Mouse (Mus musculus) heart, embryonic 13.5 days (tissue): ENCODE data around the gene Cacng2. TPM values are rescaled to one million over a fixed set of nuclear protein-coding genes. Genes with fewer than 3 reads are reported as not detected.

ENCODE experiments used
- ATAC-seq: fragments of 200-750 bp; cut with Nextera tagmentation; 2 replicates; pipeline ENCODE4 v1.8.0; 2017; ENCODE audit warnings: moderate TSS enrichment; ENCODE audit not compliant: insufficient number of reproducible peaks, low FRiP score, low TSS enrichment; ENCODE audit errors: extremely low read depth
- H3K27ac ChIP-seq: fragments of 300-500 bp; sonication (generic); replicated peaks from 2 replicates; pipeline ENCODE4 v1.5.1; 2015; ENCODE audit warnings: moderate library complexity, mild to moderate bottlenecking, inconsistent platforms
- H3K27me3 ChIP-seq: fragments of 300-500 bp; sonication (generic); replicated peaks from 2 replicates; pipeline ENCODE4 v1.6.1; 2015; ENCODE audit warnings: mild to moderate bottlenecking, inconsistent platforms
- H3K36me3 ChIP-seq: fragments of 300-500 bp; sonication (generic); 2 replicates; pipeline ENCODE4 v1.6.1; 2015; ENCODE audit warnings: mild to moderate bottlenecking, inconsistent platforms
- H3K4me1 ChIP-seq: fragments of 300-500 bp; sonication (generic); 2 replicates; pipeline ENCODE4 v1.6.1; 2015; ENCODE audit warnings: inconsistent platforms
- H3K4me2 ChIP-seq: fragments of 300-500 bp; sonication (generic); 2 replicates; pipeline ENCODE4 v1.6.1; 2015; ENCODE audit warnings: inconsistent platforms, mild to moderate bottlenecking, moderate library complexity
- H3K4me3 ChIP-seq: fragments of 300-500 bp; sonication (generic); 2 replicates; pipeline ENCODE4 v1.5.1; 2015; ENCODE audit warnings: moderate library complexity, mild to moderate bottlenecking, inconsistent platforms
- H3K9ac ChIP-seq: fragments of 300-500 bp; sonication (generic); 2 replicates; pipeline ENCODE4 v1.6.1; 2015; ENCODE audit warnings: inconsistent platforms, mild to moderate bottlenecking, moderate library complexity
- H3K9me3 ChIP-seq: fragments of 300-500 bp; sonication (generic); 2 replicates; pipeline ENCODE4 v1.6.1; 2016; ENCODE audit warnings: inconsistent platforms
- WGBS: fragments of 180-500 bp; shearing (Covaris S2); methylation state at CpG from one replicate; pipeline ENCODE4 v1.1.7; 2015; ENCODE audit warnings: mixed read lengths; 5-methylcytosine and 5-hydroxymethylcytosine counted together
- polyA plus RNA-seq: library from polyadenylated mRNA; unstranded; fragments of >200 nt; fragmentation: Nextera tagmentation; extraction: Ambion mirVana; gene quantifications from 2 replicates; pipeline ENCODE4 v1.2.1, GENCODE M21; 2015

Gene Cacng2
- polyA plus RNA-seq, 1 experiment from 2014 or later: not detected

GRCm38 (mm10) chr15:78003929-78004328 is 115.9 kb downstream of the Cacng2 start:
- ATAC-seq: no peak

GRCm38 (mm10) chr15:78001400-78001799 is 118.4 kb downstream of the Cacng2 start:
- Histone ChIP-seq H3K4me2 (no peak overlapping the region), H3K36me3 (no peaks in the 10 kb centered on the region), H3K4me3 (no peak overlapping the region), H3K4me1 (peaks cover 5% of the 10 kb centered on the region; the same call in 1 of the 2 replicates), H3K27me3 (peaks cover 12% of the 10 kb centered on the region; the same call in 1 of the 2 replicates), H3K9me3 (no peaks in the 10 kb centered on the region), H3K9ac (no peak overlapping the region), H3K27ac (no peak overlapping the region)
- 30% methylated on average over 5 of the region's 5 CpGs for WGBS
- ATAC-seq: no peak

More at GRCm38 (mm10) chr15:78003929-78004328, 115.9 kb downstream of the Cacng2 start:
- Histone ChIP-seq H3K9ac (no peak overlapping the region), H3K9me3 (no peaks in the 10 kb centered on the region), H3K36me3 (no peaks in the 10 kb centered on the region), H3K27me3 (0 out of 2 replicates have a peak, but pooled peaks cover 2% of the 10 kb centered on the region), H3K4me1 (peaks cover 5% of the 10 kb centered on the region; the same call in 1 of the 2 replicates), H3K27ac (no peak overlapping the region), H3K4me2 (no peak overlapping the region), H3K4me3 (no peak overlapping the region)
- 24% methylated on average over 9 of the region's 9 CpGs for WGBS

- 64% methylated on average over 5 of the region's 5 CpGs for WGBS
- no peak for ATAC-seq
- Histone ChIP-seq H3K4me1 (no peaks in the 10 kb centered on the region), H3K9me3 (no peaks in the 10 kb centered on the region), H3K4me2 (no peak overlapping the region), H3K27ac (no peak overlapping the region), H3K36me3 (no peaks in the 10 kb centered on the region), H3K9ac (no peak overlapping the region), H3K4me3 (no peak overlapping the region), H3K27me3 (peaks cover 19% of the 10 kb centered on the region)
Measured at GRCm38 (mm10) chr15:77988541-77988940, 131.3 kb downstream of the Cacng2 start.

- ATAC-seq: no peak
Measured at GRCm38 (mm10) chr15:77983391-77983790, 136.4 kb downstream of the Cacng2 start.

GRCm38 (mm10) chr15:77982195-77982939 is 137.5 kb downstream of the Cacng2 start:
- no peak overlapping the region for H3K9ac ChIP-seq
- H3K4me2 ChIP-seq: no peak overlapping the region
- H3K27ac ChIP-seq: no peak overlapping the region
- no peaks in the 10 kb centered on the region for H3K9me3 ChIP-seq
- no peak overlapping the region for H3K4me3 ChIP-seq
- WGBS: 30% methylated on average over 18 of the region's 18 CpGs
- H3K36me3 ChIP-seq: no peaks in the 10 kb centered on the region
- no peak for ATAC-seq
- peaks cover 38% of the 10 kb centered on the region for H3K27me3 ChIP-seq
- no peaks in the 10 kb centered on the region for H3K4me1 ChIP-seq

More at GRCm38 (mm10) chr15:77983391-77983790, 136.4 kb downstream of the Cacng2 start:
- Histone ChIP-seq H3K27me3 (peaks cover 38% of the 10 kb centered on the region), H3K4me2 (no peak overlapping the region), H3K4me1 (no peaks in the 10 kb centered on the region), H3K27ac (no peak overlapping the region), H3K9me3 (no peaks in the 10 kb centered on the region), H3K36me3 (no peaks in the 10 kb centered on the region), H3K4me3 (no peak overlapping the region), H3K9ac (no peak overlapping the region)
- 14% methylated on average over 3 of the region's 3 CpGs for WGBS

- H3K9me3 ChIP-seq: no peaks in the 10 kb centered on the region
- peaks cover 38% of the 10 kb centered on the region for H3K27me3 ChIP-seq
- no peaks in the 10 kb centered on the region for H3K36me3 ChIP-seq
- H3K4me3 ChIP-seq: no peak overlapping the region
- no peak overlapping the region for H3K4me2 ChIP-seq
- no peak overlapping the region for H3K9ac ChIP-seq
- ATAC-seq: no peak
- WGBS: 47% methylated on average over 5 of the region's 5 CpGs
- no peak overlapping the region for H3K27ac ChIP-seq
- H3K4me1 ChIP-seq: no peaks in the 10 kb centered on the region
Measured at GRCm38 (mm10) chr15:77981181-77981680, 138.6 kb downstream of the Cacng2 start.

- ATAC-seq: no peak
- Histone ChIP-seq H3K9ac (no peak overlapping the region), H3K27me3 (peaks cover 26% of the 10 kb centered on the region)
Measured at GRCm38 (mm10) chr15:77979427-77979865, 140.4 kb downstream of the Cacng2 start.

GRCm38 (mm10) chr15:77977663-77978062 is 142.2 kb downstream of the Cacng2 start:
- Histone ChIP-seq H3K9me3 (no peaks in the 10 kb centered on the region), H3K4me1 (no peaks in the 10 kb centered on the region), H3K27me3 (peaks cover 17% of the 10 kb centered on the region), H3K9ac (no peak overlapping the region), H3K4me3 (no peak overlapping the region), H3K36me3 (no peaks in the 10 kb centered on the region), H3K27ac (no peak overlapping the region), H3K4me2 (no peak overlapping the region)
- no peak for ATAC-seq
- 47% methylated on average over 3 of the region's 3 CpGs for WGBS

More at GRCm38 (mm10) chr15:77979427-77979865, 140.4 kb downstream of the Cacng2 start:
- H3K4me2 ChIP-seq: no peak overlapping the region
- no peak overlapping the region for H3K4me3 ChIP-seq
- 80% methylated on average over 10 of the region's 10 CpGs for WGBS
- no peaks in the 10 kb centered on the region for H3K4me1 ChIP-seq
- H3K27ac ChIP-seq: no peak overlapping the region
- H3K36me3 ChIP-seq: no peaks in the 10 kb centered on the region
- no peaks in the 10 kb centered on the region for H3K9me3 ChIP-seq

GRCm38 (mm10) chr15:77974165-77974841 is 145.5 kb downstream of the Cacng2 start:
- ATAC-seq: no peak
- no peaks in the 10 kb centered on the region; the same call in none of the 2 replicates for H3K27me3 ChIP-seq
- no peak overlapping the region for H3K4me3 ChIP-seq
- H3K36me3 ChIP-seq: no peaks in the 10 kb centered on the region
- no peak overlapping the region for H3K27ac ChIP-seq
- H3K9ac ChIP-seq: no peak overlapping the region
- 55% methylated on average over 6 of the region's 6 CpGs for WGBS
- H3K9me3 ChIP-seq: no peaks in the 10 kb centered on the region
- H3K4me2 ChIP-seq: no peak overlapping the region
- H3K4me1 ChIP-seq: peaks cover 11% of the 10 kb centered on the region

GRCm38 (mm10) chr15:77970470-77971292 is 149.1 kb downstream of the Cacng2 start, which contains the start of gene Eif3d:
Gene Eif3d (minus strand): TSS chr15:77970813.
- under 1% methylated on average over 72 of the region's 72 CpGs for WGBS
- H3K9ac ChIP-seq: peak within 1 kb of the TSS; percentile 96
- no peaks in the 10 kb centered on the region for H3K27me3 ChIP-seq
- peak within 1 kb of the TSS; percentile 100 for H3K27ac ChIP-seq
- ATAC-seq: peak; percentile 82
- no peaks in the 10 kb centered on the region for H3K9me3 ChIP-seq
- peaks cover 19% of the 10 kb centered on the region for H3K4me1 ChIP-seq
- peaks cover 33% of the 10 kb centered on the region for H3K36me3 ChIP-seq
- H3K4me3 ChIP-seq: peak within 1 kb of the TSS; percentile 76
- H3K4me2 ChIP-seq: peak within 1 kb of the TSS; percentile 93
